Mouse (Mus musculus) liver, embryonic 14.5 days (tissue): ENCODE measurements at regions not wholly inside any gene's neighbourhood (a gene's known extent, or its start where the extent isn't known, plus 50 kb on each side); places are given as distances from the start of the nearest gene placed in this dataset.

Experiments used
- ATAC-seq: fragments of 200-750 bp; cut with Nextera tagmentation; 2 replicates; pipeline ENCODE4 v1.8.0; 2017; ENCODE audit warnings: moderate number of reproducible peaks, mild to moderate bottlenecking, moderate library complexity; ENCODE audit not compliant: insufficient read depth
- DNase-seq, 3 experiments: peaks; one replicate each; pipeline ENCODE4 v3.0.0-alpha.2; 2012 to 2013; ENCODE audit warnings: low read depth in 3 of 3, low spot score in 3 of 3
- H3K27ac ChIP-seq: fragments of 300-500 bp; sonication (generic); 2 replicates; pipeline ENCODE4 v1.5.1; 2014; ENCODE audit warnings: moderate library complexity, mild to moderate bottlenecking, control low read depth, inconsistent platforms
- H3K27me3 ChIP-seq: fragments of 300-500 bp; sonication (generic); 2 replicates; pipeline ENCODE4 v1.6.1; 2014; ENCODE audit warnings: mild to moderate bottlenecking, low read length, moderate library complexity; ENCODE audit not compliant: control insufficient read depth, insufficient read depth
- H3K36me3 ChIP-seq: fragments of 300-500 bp; sonication (generic); replicated peaks from 2 replicates; pipeline ENCODE4 v1.6.1; 2014; ENCODE audit warnings: low read depth; ENCODE audit not compliant: control insufficient read depth, insufficient read depth
- H3K4me1 ChIP-seq, 2 experiments: fragments of 200-500 bp in 1 of 2; fragments of 300-500 bp in 1 of 2; sonication (generic) in 1 of 2; replicated peaks; 2 replicates each; pipeline ENCODE4 v1.6.1; 2012 to 2014; ENCODE audit warnings: antibody characterized with exemption in 1 of 2, inconsistent platforms in 1 of 2, low read length in 1 of 2; ENCODE audit not compliant: control insufficient read depth in 2 of 2, insufficient read depth in 2 of 2
- H3K4me2 ChIP-seq: fragments of 300-500 bp; sonication (generic); 2 replicates; pipeline ENCODE4 v1.6.1; 2014; ENCODE audit warnings: low read depth, mild to moderate bottlenecking, control low read depth, moderate library complexity
- H3K4me3 ChIP-seq, 2 experiments: fragments of 200-500 bp in 1 of 2; fragments of 300-500 bp in 1 of 2; sonication (generic) in 1 of 2; 2 replicates each; pipeline ENCODE4 v1.5.1; 2012 to 2014; ENCODE audit warnings: low read depth in 2 of 2, low read length in 2 of 2, mild to moderate bottlenecking in 2 of 2, control low read depth in 1 of 2, inconsistent platforms in 1 of 2, moderate library complexity in 1 of 2; ENCODE audit not compliant: insufficient read depth in 1 of 2
- H3K9ac ChIP-seq: fragments of 300-500 bp; sonication (generic); replicated peaks from 2 replicates; pipeline ENCODE4 v1.6.1; 2014; ENCODE audit warnings: mild to moderate bottlenecking, control low read depth, moderate library complexity
- H3K9me3 ChIP-seq: fragments of 300-500 bp; sonication (generic); 2 replicates; pipeline ENCODE4 v1.6.1; 2016; ENCODE audit warnings: low read length, mixed read lengths; ENCODE audit not compliant: control insufficient read depth
- CTCF ChIP-seq: IDR thresholded peaks from 2 replicates; pipeline ENCODE4 v1.5.1; 2016; ENCODE audit warnings: antibody characterized with exemption, low read depth, control low read depth
- EP300 ChIP-seq: IDR thresholded peaks from 2 replicates; pipeline ENCODE4 v1.6.1; 2016; ENCODE audit warnings: antibody characterized with exemption, low read depth
- WGBS: fragments of 180-500 bp; shearing (Covaris S2); extraction: QIAGEN DNeasy Blood & Tissue Kit; methylation state at CpG from one replicate; pipeline ENCODE4 v1.1.7; 2014; ENCODE audit not compliant: insufficient replicate concordance; 5-methylcytosine and 5-hydroxymethylcytosine counted together

DNA sequence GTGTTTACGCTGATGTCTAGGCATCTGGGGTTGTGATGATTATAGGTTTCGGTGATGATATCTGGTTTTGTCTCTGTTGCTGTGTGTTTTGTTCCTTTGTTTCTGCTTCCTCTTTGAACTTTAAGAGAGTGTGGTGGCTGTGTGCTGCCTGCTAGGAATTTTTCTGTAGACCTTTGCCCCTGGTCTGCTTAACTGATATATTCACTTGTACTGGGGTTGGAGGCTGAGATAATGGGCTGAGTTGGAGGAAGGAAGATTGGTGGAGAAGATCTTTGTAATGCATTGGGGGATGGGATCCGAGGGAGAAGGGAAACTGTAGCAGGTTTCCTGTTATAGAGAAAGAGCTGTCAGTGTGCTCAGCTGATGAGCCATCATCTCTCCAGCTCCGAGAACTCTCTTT is 55.8 kb downstream of the Mid1ip1 start:
- ATAC-seq (no peak), DNase-seq (no peak)
- Histone ChIP-seq H3K4me2 (no peak overlapping the region), H3K4me3 (no peak overlapping the region), H3K9ac (no peak overlapping the region), H3K4me1 (peaks cover 0 to 4% of the 10 kb centered on the region in 2 experiments; a peak in 2 of 4 replicates), H3K27me3 (no peaks in the 10 kb centered on the region), H3K36me3 (no peaks in the 10 kb centered on the region), H3K9me3 (no peaks in the 10 kb centered on the region), H3K27ac (no peak overlapping the region)
- WGBS: 20% methylated on average over 4 of the region's 4 CpGs
- no peak for TF ChIP-seq CTCF
- no peak for TF ChIP-seq EP300

GRCm38 (mm10) chrX:10775714-10776515 is 61.1 kb downstream of the Mid1ip1 start:
- WGBS: 48% methylated on average over 8 of the region's 8 CpGs
- no peak overlapping the region for H3K9ac ChIP-seq

GRCm38 (mm10) chrX:10776516-10776818 is 61.7 kb downstream of the Mid1ip1 start:
- ATAC-seq (no peak), DNase-seq (no peak)
- Histone ChIP-seq H3K36me3 (no peaks in the 10 kb centered on the region), H3K27me3 (no peaks in the 10 kb centered on the region), H3K27ac (no peak overlapping the region), H3K9ac (no peak overlapping the region), H3K4me1 (no peaks in the 10 kb centered on the region), H3K9me3 (no peaks in the 10 kb centered on the region), H3K4me2 (no peak overlapping the region), H3K4me3 (no peak overlapping the region)
- TF ChIP-seq CTCF (no peak), EP300 (no peak)
- WGBS: 45% methylated on average over 7 of the region's 7 CpGs

More at GRCm38 (mm10) chrX:10775714-10776515, 61.1 kb downstream of the Mid1ip1 start:
- ATAC-seq (no peak), DNase-seq (no peak)
- no peak for TF ChIP-seq CTCF
- TF ChIP-seq EP300: no peak
- H3K9me3 ChIP-seq: no peaks in the 10 kb centered on the region
- no peak overlapping the region for H3K27ac ChIP-seq
- no peaks in the 10 kb centered on the region for H3K4me1 ChIP-seq
- H3K4me3 ChIP-seq: no peak overlapping the region
- no peaks in the 10 kb centered on the region for H3K36me3 ChIP-seq
- H3K27me3 ChIP-seq: no peaks in the 10 kb centered on the region
- H3K4me2 ChIP-seq: no peak overlapping the region

GRCm38 (mm10) chrX:10778014-10778413 is 63.2 kb downstream of the Mid1ip1 start:
- Histone ChIP-seq H3K27me3 (no peaks in the 10 kb centered on the region), H3K27ac (no peak overlapping the region), H3K4me3 (no peak overlapping the region), H3K9ac (no peak overlapping the region), H3K4me2 (no peak overlapping the region), H3K9me3 (no peaks in the 10 kb centered on the region), H3K4me1 (no peaks in the 10 kb centered on the region), H3K36me3 (no peaks in the 10 kb centered on the region)
- ATAC-seq (no peak), DNase-seq (no peak)
- no peak for TF ChIP-seq EP300
- no peak for TF ChIP-seq CTCF
- 43% methylated on average over 2 of the region's 2 CpGs for WGBS

DNA sequence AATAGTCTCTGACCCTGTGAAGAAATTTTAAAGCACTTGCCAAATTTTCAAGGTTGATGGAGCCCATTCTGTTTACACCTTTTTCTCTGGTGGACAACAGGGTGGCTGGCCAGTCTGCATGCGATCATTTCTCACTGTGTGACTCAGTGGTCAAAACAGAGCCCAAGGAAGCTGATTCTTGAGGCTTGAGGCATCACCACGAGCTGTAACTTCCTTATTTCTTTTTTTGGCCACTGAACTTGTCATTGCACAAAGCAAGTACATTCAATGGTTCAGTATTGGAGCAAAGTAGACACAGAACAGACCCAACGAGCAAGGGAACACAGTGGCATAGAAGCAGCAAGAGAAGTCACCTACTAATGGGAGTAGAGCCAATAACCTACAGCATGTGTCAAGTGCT is 71.5 kb downstream of the Mid1ip1 start:
- Histone ChIP-seq H3K27ac (no peak overlapping the region), H3K4me3 (no peak overlapping the region), H3K36me3 (no peaks in the 10 kb centered on the region), H3K4me2 (no peak overlapping the region), H3K4me1 (no peaks in the 10 kb centered on the region), H3K27me3 (no peaks in the 10 kb centered on the region), H3K9me3 (no peaks in the 10 kb centered on the region), H3K9ac (no peak overlapping the region)
- ATAC-seq (no peak), DNase-seq (no peak)
- WGBS: 36% methylated on average over 3 of the region's 3 CpGs
- TF ChIP-seq CTCF (no peak), EP300 (no peak)
